Mouse (Mus musculus) central nervous system, embryonic 14 days (tissue): ENCODE data around the gene Fscb. TPM values are rescaled to one million over a fixed set of nuclear protein-coding genes. Genes with fewer than 3 reads are reported as not detected.

ENCODE experiments used
- polyA plus RNA-seq: library from polyadenylated mRNA; depleted of rRNA; stranded (reverse); fragments of >200 nt; gene quantifications from 2 replicates; pipeline ENCODE4 v1.2.3, GENCODE M21; 2012; rRNA removed

Gene Fscb
- not detected in 2 replicates for polyA plus RNA-seq

DNA sequence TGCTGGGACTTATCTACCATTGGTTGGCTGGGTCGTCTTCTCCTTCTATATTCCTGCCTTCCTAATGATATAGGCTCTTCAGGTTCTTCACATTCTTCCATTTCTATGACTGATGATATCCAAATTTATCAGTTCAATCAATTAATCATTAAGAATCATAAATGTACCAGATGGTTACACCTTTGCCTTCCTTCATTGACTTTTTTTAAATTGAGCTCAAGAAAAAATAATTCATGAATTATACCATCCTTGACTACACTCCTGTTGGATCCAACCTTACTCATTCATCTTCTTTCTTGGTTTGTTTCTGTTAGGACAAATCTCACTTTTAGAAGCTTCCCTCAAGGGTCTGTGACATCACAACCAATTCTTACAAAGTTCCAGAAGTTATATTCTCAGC, at the start of gene Fscb:
TSS of gene Fscb (minus strand) at position 101 of the 400 bp plus-strand sequence.

